Mouse (Mus musculus): ENCODE results near the gene Olfr1423. TPM values are rescaled to one million over a fixed set of nuclear protein-coding genes. Genes with fewer than 3 reads are reported as not detected.

The Olfr1423 gene
- total and polyA plus RNA-seq, 2 experiments = not detected

DNA sequence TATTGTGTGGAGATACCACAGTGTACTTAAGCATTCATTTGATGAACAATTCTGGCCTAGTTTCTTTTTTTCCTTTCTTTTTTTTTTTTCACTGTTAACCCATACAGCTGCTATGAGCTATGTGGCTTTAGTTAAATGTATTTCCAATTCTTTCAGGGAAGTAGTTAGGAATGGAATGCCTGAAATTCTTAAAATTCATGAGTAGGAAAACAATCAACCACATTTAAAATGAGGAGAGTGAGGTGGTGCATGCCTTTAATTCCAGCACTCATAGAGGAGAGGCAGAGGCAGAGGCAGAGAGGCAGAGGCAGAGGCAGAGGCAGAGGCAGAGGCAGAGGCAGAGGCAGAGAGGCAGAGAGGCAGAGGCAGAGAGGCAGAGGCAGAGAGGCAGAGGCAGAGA, 3.4 kb downstream of the Olfr1423 start:
- H3K79me2 ChIP-seq (ENCODE audit: control insufficient read depth, insufficient read depth, low read length) = no peaks in the 10 kb centered on the region
- no peak overlapping the region for H3K4me3 ChIP-seq (ENCODE audit: insufficient read depth, low read depth, low read length)
- DNase-seq (ENCODE audit: extremely low read depth, low read depth, low spot score) = no peak
- no peaks in the 10 kb centered on the region for H3K36me3 ChIP-seq (ENCODE audit: control insufficient read depth, insufficient read depth, low read length)
- H3K27ac ChIP-seq (replicated peaks; ENCODE audit: insufficient read depth, low read depth, low read length) = no peak overlapping the region
- no peaks in the 10 kb centered on the region for H3K4me1 ChIP-seq (ENCODE audit: control insufficient read depth, insufficient read depth, low read length)
- no peak overlapping the region for H3K9ac ChIP-seq (ENCODE audit: low read depth, low read length)
- H3K27me3 ChIP-seq (ENCODE audit: control insufficient read depth, insufficient read depth, low read length) = no peaks in the 10 kb centered on the region
- TF ChIP-seq POLR2A (IDR thresholded peaks at IDR 0.05; ENCODE audit: extremely low read depth, insufficient read depth, low read length) (no peak), CTCF (IDR thresholded peaks at IDR 0.05; ENCODE audit: low read depth, low read length) (no peak)

DNA sequence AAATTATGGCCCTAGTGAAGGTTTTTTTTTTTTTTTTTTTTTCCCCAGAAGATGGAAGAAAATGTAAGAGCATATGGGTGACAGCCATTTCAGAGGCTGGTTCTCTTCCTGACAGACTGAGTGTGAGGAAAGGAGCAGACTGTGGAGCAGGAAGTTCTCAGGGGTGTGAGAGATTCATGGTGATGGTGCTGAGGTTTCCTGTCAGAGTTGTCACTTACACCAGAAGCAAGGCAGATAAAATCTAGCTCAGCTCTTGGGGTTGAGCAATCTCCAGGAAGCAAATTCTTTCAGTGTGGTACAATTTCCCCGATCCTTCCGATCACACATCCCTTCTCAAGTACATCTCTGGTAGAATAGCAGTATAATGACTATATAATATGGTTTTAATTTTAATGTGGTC, 14.5 kb downstream of the Olfr1423 start:
- H3K36me3 ChIP-seq (ENCODE audit: control insufficient read depth, insufficient read depth, low read length) = no peaks in the 10 kb centered on the region
- no peaks in the 10 kb centered on the region for H3K4me1 ChIP-seq (ENCODE audit: control insufficient read depth, insufficient read depth, low read length)
- no peak overlapping the region for H3K27ac ChIP-seq (replicated peaks; ENCODE audit: insufficient read depth, low read depth, low read length)
- no peak overlapping the region for H3K4me3 ChIP-seq (ENCODE audit: insufficient read depth, low read depth, low read length)
- DNase-seq (ENCODE audit: extremely low read depth, low read depth, low spot score) = peak; percentile 15
- no peak for TF ChIP-seq CTCF (IDR thresholded peaks at IDR 0.05; ENCODE audit: low read depth, low read length)
- TF ChIP-seq POLR2A (IDR thresholded peaks at IDR 0.05; ENCODE audit: extremely low read depth, insufficient read depth, low read length) = no peak
- H3K27me3 ChIP-seq (ENCODE audit: control insufficient read depth, insufficient read depth, low read length) = no peaks in the 10 kb centered on the region
- H3K9ac ChIP-seq (ENCODE audit: low read depth, low read length) = no peak overlapping the region
- WGBS = 80% methylated on average over 2 of the region's 2 CpGs
- no peaks in the 10 kb centered on the region for H3K79me2 ChIP-seq (ENCODE audit: control insufficient read depth, insufficient read depth, low read length)

GRCm38 (mm10) chr19:12025333-12025732, 15.8 kb downstream of the Olfr1423 start:
- Histone ChIP-seq H3K27ac (replicated peaks; ENCODE audit: insufficient read depth, low read depth, low read length) (no peak overlapping the region), H3K4me1 (ENCODE audit: control insufficient read depth, insufficient read depth, low read length) (no peaks in the 10 kb centered on the region), H3K9ac (ENCODE audit: low read depth, low read length) (no peak overlapping the region), H3K4me3 (ENCODE audit: insufficient read depth, low read depth, low read length) (no peak overlapping the region), H3K36me3 (ENCODE audit: control insufficient read depth, insufficient read depth, low read length) (no peaks in the 10 kb centered on the region), H3K27me3 (ENCODE audit: control insufficient read depth, insufficient read depth, low read length) (no peaks in the 10 kb centered on the region), H3K79me2 (ENCODE audit: control insufficient read depth, insufficient read depth, low read length) (no peaks in the 10 kb centered on the region)
- WGBS = 86% methylated on average over 3 of the region's 3 CpGs
- no peak for DNase-seq (ENCODE audit: extremely low read depth, low read depth, low spot score)
- TF ChIP-seq CTCF (IDR thresholded peaks at IDR 0.05; ENCODE audit: low read depth, low read length) (no peak), POLR2A (IDR thresholded peaks at IDR 0.05; ENCODE audit: extremely low read depth, insufficient read depth, low read length) (no peak)

DNA sequence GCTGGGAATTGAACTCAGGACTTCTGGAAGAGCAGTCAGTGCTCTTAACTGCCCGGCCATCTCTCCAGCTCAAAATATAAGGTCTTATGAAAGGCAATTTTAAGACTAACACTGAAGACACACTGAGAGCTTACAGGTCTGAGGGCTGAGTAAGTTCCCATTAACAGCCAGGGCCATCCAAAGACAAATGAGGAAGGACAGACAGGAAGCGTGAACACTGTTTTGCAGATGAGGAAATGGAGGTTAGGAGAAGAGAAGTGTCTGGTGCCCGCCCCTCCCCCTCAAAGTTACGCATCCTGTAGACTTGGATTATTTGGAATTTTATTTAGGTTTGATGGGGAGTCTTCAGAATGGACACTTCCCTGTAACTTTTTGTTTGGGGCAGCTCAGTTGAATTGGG, 17.0 kb downstream of the Olfr1423 start:
- Histone ChIP-seq H3K4me1 (ENCODE audit: control insufficient read depth, insufficient read depth, low read length) (no peaks in the 10 kb centered on the region), H3K36me3 (ENCODE audit: control insufficient read depth, insufficient read depth, low read length) (no peaks in the 10 kb centered on the region), H3K9ac (ENCODE audit: low read depth, low read length) (no peak overlapping the region), H3K79me2 (ENCODE audit: control insufficient read depth, insufficient read depth, low read length) (no peaks in the 10 kb centered on the region), H3K27me3 (ENCODE audit: control insufficient read depth, insufficient read depth, low read length) (no peaks in the 10 kb centered on the region), H3K4me3 (ENCODE audit: insufficient read depth, low read depth, low read length) (no peak overlapping the region), H3K27ac (replicated peaks; ENCODE audit: insufficient read depth, low read depth, low read length) (no peak overlapping the region)
- DNase-seq (ENCODE audit: extremely low read depth, low read depth, low spot score) = peak; percentile 23
- WGBS = 82% methylated on average over 4 of the region's 4 CpGs
- TF ChIP-seq POLR2A (IDR thresholded peaks at IDR 0.05; ENCODE audit: extremely low read depth, insufficient read depth, low read length) = no peak
- TF ChIP-seq CTCF (IDR thresholded peaks at IDR 0.05; ENCODE audit: low read depth, low read length) = no peak

DNA sequence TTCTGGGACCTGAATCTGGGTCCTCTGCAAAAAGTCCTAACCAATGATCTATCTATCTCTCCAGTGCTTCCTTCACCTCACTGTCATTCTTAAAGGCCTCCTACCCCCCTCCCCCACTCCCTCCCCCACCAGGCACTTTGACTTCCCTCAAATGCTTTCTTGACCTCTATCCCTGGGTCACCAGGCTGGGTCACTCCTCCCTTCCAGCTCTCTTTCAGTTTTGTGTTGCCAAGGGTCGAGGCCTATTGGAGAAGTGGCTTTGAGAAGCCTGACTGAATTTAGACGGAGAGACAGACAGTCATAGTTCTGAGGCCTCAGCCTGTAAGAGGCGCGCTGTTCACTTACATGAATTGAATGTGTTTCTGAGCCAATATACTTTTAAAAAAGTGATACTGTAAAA, 24.9 kb downstream of the Olfr1423 start:
- no peak overlapping the region for H3K4me3 ChIP-seq (ENCODE audit: insufficient read depth, low read depth, low read length)
- H3K27ac ChIP-seq (replicated peaks; ENCODE audit: insufficient read depth, low read depth, low read length) = no peak overlapping the region
- H3K36me3 ChIP-seq (ENCODE audit: control insufficient read depth, insufficient read depth, low read length) = no peaks in the 10 kb centered on the region
- no peak overlapping the region for H3K9ac ChIP-seq (ENCODE audit: low read depth, low read length)
- 85% methylated on average over 4 of the region's 4 CpGs for WGBS
- no peak for DNase-seq (ENCODE audit: extremely low read depth, low read depth, low spot score)
- H3K79me2 ChIP-seq (ENCODE audit: control insufficient read depth, insufficient read depth, low read length) = no peaks in the 10 kb centered on the region
- TF ChIP-seq POLR2A (IDR thresholded peaks at IDR 0.05; ENCODE audit: extremely low read depth, insufficient read depth, low read length) (no peak), CTCF (IDR thresholded peaks at IDR 0.05; ENCODE audit: low read depth, low read length) (no peak)
- H3K27me3 ChIP-seq (ENCODE audit: control insufficient read depth, insufficient read depth, low read length) = no peaks in the 10 kb centered on the region
- no peaks in the 10 kb centered on the region for H3K4me1 ChIP-seq (ENCODE audit: control insufficient read depth, insufficient read depth, low read length)

DNA sequence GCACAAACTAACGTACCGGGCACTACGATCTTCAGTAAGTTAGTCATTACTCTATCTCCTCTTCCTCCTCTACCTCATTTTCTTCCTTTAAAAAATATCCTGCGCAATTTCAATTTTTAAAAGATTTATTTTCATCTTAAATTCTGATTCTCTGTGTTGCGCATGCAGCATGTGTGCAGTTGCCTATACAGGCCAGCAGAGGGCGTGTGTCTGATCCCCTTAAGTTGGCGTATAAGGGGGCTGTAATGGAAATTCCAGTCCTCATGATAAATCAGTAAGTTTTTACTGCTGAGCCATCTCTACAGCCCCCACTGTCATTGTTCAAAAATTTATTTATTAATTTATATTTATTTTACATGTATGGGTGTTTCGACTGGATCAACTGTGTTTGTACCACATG, 25.4 kb downstream of the Olfr1423 start:
- H3K27me3 ChIP-seq (ENCODE audit: control insufficient read depth, insufficient read depth, low read length) = no peaks in the 10 kb centered on the region

More for the DNA sequence above, 25.4 kb downstream of the Olfr1423 start:
- no peak overlapping the region for H3K9ac ChIP-seq (ENCODE audit: low read depth, low read length)
- TF ChIP-seq CTCF (IDR thresholded peaks at IDR 0.05; ENCODE audit: low read depth, low read length) = peak; percentile 52; the same call in 1 of the 2 replicates
- no peak for TF ChIP-seq POLR2A (IDR thresholded peaks at IDR 0.05; ENCODE audit: extremely low read depth, insufficient read depth, low read length)
- no peak overlapping the region for H3K4me3 ChIP-seq (ENCODE audit: insufficient read depth, low read depth, low read length)
- H3K79me2 ChIP-seq (ENCODE audit: control insufficient read depth, insufficient read depth, low read length) = no peaks in the 10 kb centered on the region
- DNase-seq (ENCODE audit: extremely low read depth, low read depth, low spot score) = no peak
- no peak overlapping the region for H3K27ac ChIP-seq (replicated peaks; ENCODE audit: insufficient read depth, low read depth, low read length)
- no peaks in the 10 kb centered on the region for H3K4me1 ChIP-seq (ENCODE audit: control insufficient read depth, insufficient read depth, low read length)
- 78% methylated on average over 8 of the region's 8 CpGs for WGBS
- H3K36me3 ChIP-seq (ENCODE audit: control insufficient read depth, insufficient read depth, low read length) = no peaks in the 10 kb centered on the region
